Mouse (Mus musculus) E14TG2a.4 (cell line): Measurements from ENCODE around the gene Arhgap23.

ENCODE experiments used
- CTCF ChIP-seq: conservative IDR thresholded peaks from 2 replicates; pipeline ENCODE4 v1.5.1; 2014; ENCODE audit warnings: low read length
- NANOG ChIP-seq: IDR thresholded peaks from 2 replicates; pipeline ENCODE4 v1.6.1; 2014; ENCODE audit warnings: borderline replicate concordance, low read length, mixed read lengths

- TF ChIP-seq CTCF (no peak), NANOG (no peak)
These were observed 49.8 kb upstream of the Arhgap23 start for GRCm38 (mm10) chr11:97365556-97365955.
